Mouse (Mus musculus) kidney, adult 11 months (tissue): ENCODE measurements at regions not wholly inside any gene's neighbourhood (a gene's known extent, or its start where the extent isn't known, plus 50 kb on each side); places are given as distances from the start of the nearest gene placed in this dataset.
A peak's percentile ranks its signal among the peaks of the same experiment; 100 is the strongest.

Experiments used
- DNase-seq: peaks from one replicate; pipeline ENCODE4 v3.0.0; 2022

GRCm38 (mm10) chr9:30183409-30183808 lies 220.5 kb upstream of the Ntm start:
- DNase-seq: no peak

- DNase-seq: no peak
Measured at GRCm38 (mm10) chr9:30184996-30185763, 222.2 kb upstream of the Ntm start.

- no peak for DNase-seq
Measured at GRCm38 (mm10) chr9:30186261-30186660, 223.3 kb upstream of the Ntm start.

- DNase-seq: no peak
Measured at GRCm38 (mm10) chr9:30190078-30190477, 227.1 kb upstream of the Ntm start.

GRCm38 (mm10) chr9:30191119-30191518 lies 228.2 kb upstream of the Ntm start:
- DNase-seq: no peak

- no peak for DNase-seq
Measured at GRCm38 (mm10) chr9:30191902-30192301, 229.0 kb upstream of the Ntm start.

- no peak for DNase-seq
Measured at GRCm38 (mm10) chr9:30194866-30195265, 231.9 kb upstream of the Ntm start.

GRCm38 (mm10) chr9:30202411-30202810 lies 224.5 kb upstream of the Snx19 start:
- DNase-seq: no peak

- no peak for DNase-seq
Measured at GRCm38 (mm10) chr9:30207631-30208030, 219.3 kb upstream of the Snx19 start.

GRCm38 (mm10) chr9:30209806-30210205 lies 217.1 kb upstream of the Snx19 start:
- no peak for DNase-seq

- DNase-seq: no peak
Measured at GRCm38 (mm10) chr9:30212471-30213075, 214.3 kb upstream of the Snx19 start.

GRCm38 (mm10) chr9:30234501-30235163 lies 192.3 kb upstream of the Snx19 start:
- no peak for DNase-seq

- no peak for DNase-seq
Measured at GRCm38 (mm10) chr9:30235791-30236190, 191.1 kb upstream of the Snx19 start.

GRCm38 (mm10) chr9:30242107-30242506 lies 184.8 kb upstream of the Snx19 start:
- DNase-seq: no peak

- peak; percentile 23 for DNase-seq
Measured at GRCm38 (mm10) chr9:30264533-30265168, 162.3 kb upstream of the Snx19 start.

- no peak for DNase-seq
Measured at GRCm38 (mm10) chr9:30271081-30271480, 155.8 kb upstream of the Snx19 start.

GRCm38 (mm10) chr9:30273836-30274235 lies 153.1 kb upstream of the Snx19 start:
- DNase-seq: no peak

GRCm38 (mm10) chr9:30278231-30278630 lies 148.7 kb upstream of the Snx19 start:
- DNase-seq: no peak

- DNase-seq: no peak
Measured at GRCm38 (mm10) chr9:30283080-30283770, 143.7 kb upstream of the Snx19 start.

- no peak for DNase-seq
Measured at GRCm38 (mm10) chr9:30283771-30284148, 143.1 kb upstream of the Snx19 start.

GRCm38 (mm10) chr9:30284562-30285323 lies 142.2 kb upstream of the Snx19 start:
- DNase-seq: no peak

- no peak for DNase-seq
Measured at GRCm38 (mm10) chr9:30285324-30285599, 141.6 kb upstream of the Snx19 start.
